Mouse (Mus musculus) activated CD4-positive, CD25-positive, alpha-beta regulatory T cell (primary cell): ENCODE data around the gene Ndufs5. TPM values are rescaled to one million over a fixed set of nuclear protein-coding genes. Genes with fewer than 3 reads are reported as not detected.

Source experiments
- polyA plus RNA-seq, 2 experiments: library from polyadenylated mRNA; unstranded; fragments of 100-300 nt; shearing (Covaris generic); gene quantifications; one replicate each; pipeline ENCODE4 v1.2.1; 2017

The Ndufs5 gene
- 100 to 1,000 TPM; 137 to 152 TPM for polyA plus RNA-seq

GRCm38 (mm10) chr4:123717574-123718433 lies at the start of gene Ndufs5:
Ndufs5 (minus strand) TSS chr4:123718202.

GRCm38 (mm10) chr4:123750152-123750651 lies 32.2 kb upstream of the Ndufs5 start, which contains the start of gene Akirin1:
Akirin1 (minus strand) TSS chr4:123750345.

GRCm38 (mm10) chr4:123684260-123684659 lies 33.7 kb downstream of the Ndufs5 start, which contains the start of gene Macf1:
Macf1 (minus strand) TSS chr4:123684360.

Other genes with a start within 250 kb of the Ndufs5 start
- gene Macf1, start 33.8 kb downstream of the Ndufs5 start, polyA plus RNA-seq = 100 to 1,000 TPM in 1 of 2 experiments, 10 to 100 TPM in 1; 99.7 to 102 TPM
- 100 to 1,000 TPM in 1 of 2 experiments, 10 to 100 TPM in 1; 98.6 to 101 TPM for gene Akirin1, start 32.1 kb upstream of the Ndufs5 start, polyA plus RNA-seq
- under 1 TPM; 0.19 to 0.33 TPM for gene Rhbdl2, start 69.7 kb upstream of the Ndufs5 start, polyA plus RNA-seq
- gene 4933427I04Rik, start 141.5 kb upstream of the Ndufs5 start, polyA plus RNA-seq = not detected
- 10 to 100 TPM; 12.1 to 14.7 TPM for gene Mycbp, start 186.6 kb upstream of the Ndufs5 start, polyA plus RNA-seq
- 10 to 100 TPM; 81.8 to 83.9 TPM for gene Rragc, start 199.2 kb upstream of the Ndufs5 start, polyA plus RNA-seq
- gene 4930535I16Rik, start 199.8 kb upstream of the Ndufs5 start, polyA plus RNA-seq = not detected